Mouse (Mus musculus) natural killer cell, adult 2 months (primary cell): Measurements from ENCODE around the gene Plekhg3.

Experiments
- DNase-seq, 2 experiments: peaks; one replicate each; pipeline ENCODE4 v3.0.0; 2022; ENCODE audit warnings: low spot score in 2 of 2

Gene Plekhg3

GRCm38 (mm10) chr12:76552321-76552720 is 21.6 kb downstream of the Plekhg3 start:
- peak in 1 of 2 experiments; percentile 82 for DNase-seq

GRCm38 (mm10) chr12:76552958-76553357 is 22.3 kb downstream of the Plekhg3 start:
- DNase-seq: peak in 1 of 2 experiments; percentile 59

GRCm38 (mm10) chr12:76553917-76554316 is 23.2 kb downstream of the Plekhg3 start:
- no peak for DNase-seq

GRCm38 (mm10) chr12:76554392-76554791 is 23.7 kb downstream of the Plekhg3 start:
- no peak for DNase-seq

GRCm38 (mm10) chr12:76554871-76555386 is 24.2 kb downstream of the Plekhg3 start:
- no peak for DNase-seq

GRCm38 (mm10) chr12:76556187-76556586 is 25.5 kb downstream of the Plekhg3 start:
- no peak for DNase-seq

- DNase-seq: no peak
These were observed 26.2 kb downstream of the Plekhg3 start for GRCm38 (mm10) chr12:76556745-76557389.

GRCm38 (mm10) chr12:76558206-76558605 is 27.5 kb downstream of the Plekhg3 start:
- no peak for DNase-seq

GRCm38 (mm10) chr12:76562196-76562595 is 31.5 kb downstream of the Plekhg3 start:
- no peak for DNase-seq

- DNase-seq: no peak
These were observed 35.6 kb downstream of the Plekhg3 start for GRCm38 (mm10) chr12:76566284-76566683.

GRCm38 (mm10) chr12:76570221-76570940 is 39.7 kb downstream of the Plekhg3 start:
- no peak for DNase-seq

- no peak for DNase-seq
These were observed 40.6 kb downstream of the Plekhg3 start for GRCm38 (mm10) chr12:76571266-76571665.

- no peak for DNase-seq
These were observed 41.9 kb downstream of the Plekhg3 start for GRCm38 (mm10) chr12:76572261-76573251.

GRCm38 (mm10) chr12:76573381-76573780 is 42.7 kb downstream of the Plekhg3 start:
- no peak for DNase-seq

- DNase-seq: no peak
These were observed 44.1 kb downstream of the Plekhg3 start for GRCm38 (mm10) chr12:76574815-76575214.

- no peak for DNase-seq
These were observed 45.4 kb downstream of the Plekhg3 start for GRCm38 (mm10) chr12:76576061-76576460.

GRCm38 (mm10) chr12:76576806-76577205 is 46.1 kb downstream of the Plekhg3 start:
- no peak for DNase-seq

GRCm38 (mm10) chr12:76577858-76578257 is 47.2 kb downstream of the Plekhg3 start:
- no peak for DNase-seq

GRCm38 (mm10) chr12:76578465-76578864 is 47.8 kb downstream of the Plekhg3 start:
- no peak for DNase-seq

- DNase-seq: no peak
These were observed 49.1 kb downstream of the Plekhg3 start for GRCm38 (mm10) chr12:76579806-76580205.

- DNase-seq: no peak
These were observed 51.4 kb downstream of the Plekhg3 start for GRCm38 (mm10) chr12:76582139-76582538.

- DNase-seq: no peak
These were observed 52.1 kb downstream of the Plekhg3 start for GRCm38 (mm10) chr12:76582841-76583240.
